ENCODE assay signal across 30 mouse cellular contexts in genomic region chr7:71302714-71303113, GRCm38 (mm10). TPM values are rescaled to one million over a fixed set of nuclear protein-coding genes. Genes with fewer than 3 reads are reported as not detected.
"Had no signal": no experiment of that assay in that cellular context is flagged by ENCODE, and none has a peak within 500 bp of the region (broad histone marks: within the 10 kb centered on the region; RNA-seq: fewer than 3 reads in every experiment).

No protein-coding gene starts in this region.

- H3K4me2 ChIP-seq: intestine, embryonic 15.5 days; liver, embryonic 13.5 days; midbrain, embryonic 13.5 days; stomach, embryonic 15.5 days had no signal

- H3K27me3 ChIP-seq: intestine, embryonic 15.5 days; liver, embryonic 13.5 days; midbrain, embryonic 13.5 days; stomach, embryonic 15.5 days had no signal

- H3K4me1 ChIP-seq: intestine, embryonic 15.5 days; liver, embryonic 13.5 days; stomach, embryonic 15.5 days had no signal

- H3K4me3 ChIP-seq: intestine, embryonic 15.5 days; left cerebral cortex, adult 2 months; liver, embryonic 13.5 days; midbrain, embryonic 13.5 days; stomach, embryonic 15.5 days had no signal

- DNase-seq: kidney, adult 11 months; layer of hippocampus, postnatal 36 days; liver, embryonic 13.5 days; lung, adult 2 months; lung, postnatal 14 days; lung, postnatal 4 days; right cerebral cortex, adult 18-20 months; right cerebral cortex, postnatal 14 days; right cerebral cortex, postnatal 4 days; thymus, adult 18-20 months; thymus, postnatal 4 days had no signal

- H3K36me3 ChIP-seq: intestine, embryonic 15.5 days; liver, embryonic 13.5 days; midbrain, embryonic 13.5 days; stomach, embryonic 15.5 days had no signal

- H3K27ac ChIP-seq: intestine, embryonic 15.5 days; left cerebral cortex, adult 2 months; liver, embryonic 13.5 days; midbrain, embryonic 13.5 days; stomach, embryonic 15.5 days had no signal

- ATAC-seq: intestine, embryonic 15.5 days; midbrain, embryonic 13.5 days; midbrain, embryonic 16.5 days had no signal

- H3K9me3 ChIP-seq: intestine, embryonic 15.5 days; liver, embryonic 13.5 days; midbrain, embryonic 13.5 days; stomach, embryonic 15.5 days had no signal

- H3K9ac ChIP-seq: intestine, embryonic 15.5 days; liver, embryonic 13.5 days; midbrain, embryonic 13.5 days; stomach, embryonic 15.5 days had no signal

RNA-seq across cellular contexts. Expression of gene Gm10295, which starts 48.6 kb away (rescaled TPM):
- total RNA-seq: layer of hippocampus, adult 8-10 months; layer of hippocampus, postnatal 10 days; layer of hippocampus, postnatal 36 days; left cerebral cortex, adult 2 months; left cerebral cortex, postnatal 10 days; left cerebral cortex, postnatal 36 days; liver, adult 2 months; megakaryocyte-erythroid progenitor cell, adult 5-6 weeks; monocyte, adult 5-6 weeks had no signal
- polyA plus RNA-seq: intestine, embryonic 15.5 days; kidney, embryonic 16.5 days; large intestine, adult 2 months; limb, embryonic 11.5 days; limb, embryonic 14.5 days; liver, adult 2 months; liver, embryonic 13.5 days; liver, embryonic 16.5 days; lung, adult 2 months; midbrain, embryonic 13.5 days; midbrain, embryonic 16.5 days; neural tube, embryonic 11.5 days; neural tube, embryonic 14.5 days; stomach, embryonic 15.5 days had no signal
